ENCODE assay signal across 7 mouse cellular contexts in genomic region chr5:115272812-115273548, GRCm38 (mm10). TPM values are rescaled to one million over a fixed set of nuclear protein-coding genes. Genes with fewer than 3 reads are reported as not detected.
A peak's percentile ranks its signal among the peaks of the same experiment; 100 is the strongest.
DNase-seq lines count a peak whose midpoint lies in the region; ATAC-seq lines count a peak whose summit lies in the region.

Rnf10 (minus strand) TSS chr5:115272898.

- ATAC-seq in granulocyte monocyte progenitor cell, adult 5-6 weeks (replicated peaks; ENCODE audit: poor library complexity, severe bottlenecking), result peak; percentile 93
- peak; percentile 90 for ATAC-seq in midbrain, embryonic 13.5 days

- peak within 1 kb of the TSS; percentile 92 for H3K27ac ChIP-seq in embryonic facial prominence, embryonic 10.5 days (replicated peaks)
- H3K27ac ChIP-seq in limb, embryonic 10.5 days, result peak within 1 kb of the TSS; percentile 95
- peak within 1 kb of the TSS; percentile 90 for H3K27ac ChIP-seq in midbrain, embryonic 13.5 days

- DNase-seq in adrenal gland, postnatal 10 days, result peak; percentile 97
- peak; percentile 95 for DNase-seq in embryonic facial prominence, embryonic 10.5 days (ENCODE audit: low spot score)
- peak; percentile 97 for DNase-seq in kidney, adult 11 months
- DNase-seq in limb, embryonic 10.5 days (ENCODE audit: low spot score), result peak; percentile 99
- peak; percentile 99 for DNase-seq in spleen, adult 12 weeks (ENCODE audit: low spot score)

- H3K9me3 ChIP-seq in embryonic facial prominence, embryonic 10.5 days, result no peaks in the 10 kb centered on the region
- no peaks in the 10 kb centered on the region for H3K9me3 ChIP-seq in limb, embryonic 10.5 days (replicated peaks)
- no peaks in the 10 kb centered on the region for H3K9me3 ChIP-seq in midbrain, embryonic 13.5 days

- H3K4me2 ChIP-seq in midbrain, embryonic 13.5 days (replicated peaks), result peak within 1 kb of the TSS; percentile 90

- H3K36me3 ChIP-seq in embryonic facial prominence, embryonic 10.5 days (replicated peaks), result peaks cover 24% of the 10 kb centered on the region
- peaks cover 29% of the 10 kb centered on the region for H3K36me3 ChIP-seq in limb, embryonic 10.5 days
- H3K36me3 ChIP-seq in midbrain, embryonic 13.5 days, result peaks cover 9% of the 10 kb centered on the region

- H3K4me3 ChIP-seq in embryonic facial prominence, embryonic 10.5 days, result peak within 1 kb of the TSS; percentile 100
- H3K4me3 ChIP-seq in limb, embryonic 10.5 days, result peak within 1 kb of the TSS; percentile 97
- H3K4me3 ChIP-seq in midbrain, embryonic 13.5 days (replicated peaks), result peak within 1 kb of the TSS; percentile 98

- H3K4me1 ChIP-seq in embryonic facial prominence, embryonic 10.5 days, result peaks cover 36% of the 10 kb centered on the region
- peaks cover 35% of the 10 kb centered on the region for H3K4me1 ChIP-seq in limb, embryonic 10.5 days
- peaks cover 45% of the 10 kb centered on the region for H3K4me1 ChIP-seq in midbrain, embryonic 13.5 days (replicated peaks)

- WGBS in embryonic facial prominence, embryonic 10.5 days, result 14% methylated on average over 26 of the region's 26 CpGs
- WGBS in limb, embryonic 10.5 days, result 16% methylated on average over 26 of the region's 26 CpGs
- WGBS in midbrain, embryonic 13.5 days, result 13% methylated on average over 25 of the region's 26 CpGs

- peak within 1 kb of the TSS; percentile 100 for H3K9ac ChIP-seq in midbrain, embryonic 13.5 days (replicated peaks)

- no peaks in the 10 kb centered on the region for H3K27me3 ChIP-seq in embryonic facial prominence, embryonic 10.5 days (replicated peaks; ENCODE audit: low read depth, poor library complexity, severe bottlenecking)
- no peaks in the 10 kb centered on the region for H3K27me3 ChIP-seq in limb, embryonic 10.5 days (ENCODE audit: low read depth, poor library complexity, severe bottlenecking)
- H3K27me3 ChIP-seq in midbrain, embryonic 13.5 days, result no peaks in the 10 kb centered on the region

RNA-seq across cellular contexts. Expression of gene Rnf10, which starts in this region (rescaled TPM):
- 100 to 1,000 TPM; 228 to 254 TPM for total RNA-seq in adrenal gland, postnatal 10 days (2021)
- 129 and 138 TPM in 2 replicates for polyA plus RNA-seq in embryonic facial prominence, embryonic 10.5 days (2016; fragmentation: Nextera tagmentation; extraction: Ambion mirVana)
- 70.1 and 93.7 TPM in 2 replicates for total RNA-seq in granulocyte monocyte progenitor cell, adult 5-6 weeks (2014; fragmentation: Nextera tagmentation)
- 52.6 and 57.9 TPM in 2 replicates for total RNA-seq in granulocyte monocyte progenitor cell, adult 5-6 weeks (2017)
- 159 and 160 TPM in 2 replicates for polyA plus RNA-seq in limb, embryonic 10.5 days (2016; fragmentation: Nextera tagmentation; extraction: Ambion mirVana)
- polyA plus RNA-seq in midbrain, embryonic 13.5 days (2015; fragmentation: Nextera tagmentation; extraction: Ambion mirVana), result 146 and 160 TPM in 2 replicates

Comparison
In these comparisons a context has a peak if more than half of its experiments do, and no peak if none do; other contexts are left out.
1. Peak in every context shown above with its lines: DNase-seq, ATAC-seq, H3K4me3 ChIP-seq and H3K27ac ChIP-seq.